Mouse (Mus musculus) hindbrain, embryonic 14.5 days (tissue): ENCODE measurements at regions not wholly inside any gene's neighbourhood (a gene's known extent, or its start where the extent isn't known, plus 50 kb on each side); places are given as distances from the start of the nearest gene placed in this dataset.

ENCODE experiments used
- ATAC-seq: fragments of 200-750 bp; cut with Nextera tagmentation; 2 replicates; pipeline ENCODE4 v1.8.0; 2017; ENCODE audit warnings: moderate number of reproducible peaks, mild to moderate bottlenecking, moderate TSS enrichment, moderate library complexity; ENCODE audit not compliant: low FRiP score
- DNase-seq: peaks from one replicate; pipeline ENCODE4 v3.0.0-alpha.2; 2015; ENCODE audit warnings: low spot score
- H3K27ac ChIP-seq: fragments of 300-500 bp; sonication (generic); 2 replicates; pipeline ENCODE4 v1.5.1; 2014; ENCODE audit warnings: mild to moderate bottlenecking, moderate library complexity
- H3K27me3 ChIP-seq: fragments of 300-500 bp; sonication (generic); 2 replicates; pipeline ENCODE4 v1.6.1; 2014; ENCODE audit warnings: mild to moderate bottlenecking, low read length, mixed read lengths; ENCODE audit not compliant: control insufficient read depth, insufficient read depth
- H3K36me3 ChIP-seq: fragments of 300-500 bp; sonication (generic); replicated peaks from 2 replicates; pipeline ENCODE4 v1.6.1; 2014; ENCODE audit not compliant: control insufficient read depth, insufficient read depth
- H3K4me1 ChIP-seq: fragments of 300-500 bp; sonication (generic); replicated peaks from 2 replicates; pipeline ENCODE4 v1.6.1; 2014; ENCODE audit warnings: antibody characterized with exemption, low read length, mixed read lengths; ENCODE audit not compliant: control insufficient read depth, insufficient read depth
- H3K4me2 ChIP-seq: fragments of 300-500 bp; sonication (generic); replicated peaks from 2 replicates; pipeline ENCODE4 v1.6.1; 2014; ENCODE audit warnings: mild to moderate bottlenecking, moderate library complexity
- H3K4me3 ChIP-seq: fragments of 300-500 bp; sonication (generic); replicated peaks from 2 replicates; pipeline ENCODE4 v1.5.1; 2014; ENCODE audit warnings: mild to moderate bottlenecking, low read length
- H3K9ac ChIP-seq: fragments of 300-500 bp; sonication (generic); 2 replicates; pipeline ENCODE4 v1.6.1; 2014
- H3K9me3 ChIP-seq: fragments of 300-500 bp; sonication (generic); 2 replicates; pipeline ENCODE4 v1.6.1; 2016; ENCODE audit warnings: low read length; ENCODE audit not compliant: control insufficient read depth
- WGBS: fragments of 180-500 bp; shearing (Covaris S2); extraction: QIAGEN DNeasy Blood & Tissue Kit; methylation state at CpG from one replicate; pipeline ENCODE4 v1.1.7; 2014; 5-methylcytosine and 5-hydroxymethylcytosine counted together

DNA sequence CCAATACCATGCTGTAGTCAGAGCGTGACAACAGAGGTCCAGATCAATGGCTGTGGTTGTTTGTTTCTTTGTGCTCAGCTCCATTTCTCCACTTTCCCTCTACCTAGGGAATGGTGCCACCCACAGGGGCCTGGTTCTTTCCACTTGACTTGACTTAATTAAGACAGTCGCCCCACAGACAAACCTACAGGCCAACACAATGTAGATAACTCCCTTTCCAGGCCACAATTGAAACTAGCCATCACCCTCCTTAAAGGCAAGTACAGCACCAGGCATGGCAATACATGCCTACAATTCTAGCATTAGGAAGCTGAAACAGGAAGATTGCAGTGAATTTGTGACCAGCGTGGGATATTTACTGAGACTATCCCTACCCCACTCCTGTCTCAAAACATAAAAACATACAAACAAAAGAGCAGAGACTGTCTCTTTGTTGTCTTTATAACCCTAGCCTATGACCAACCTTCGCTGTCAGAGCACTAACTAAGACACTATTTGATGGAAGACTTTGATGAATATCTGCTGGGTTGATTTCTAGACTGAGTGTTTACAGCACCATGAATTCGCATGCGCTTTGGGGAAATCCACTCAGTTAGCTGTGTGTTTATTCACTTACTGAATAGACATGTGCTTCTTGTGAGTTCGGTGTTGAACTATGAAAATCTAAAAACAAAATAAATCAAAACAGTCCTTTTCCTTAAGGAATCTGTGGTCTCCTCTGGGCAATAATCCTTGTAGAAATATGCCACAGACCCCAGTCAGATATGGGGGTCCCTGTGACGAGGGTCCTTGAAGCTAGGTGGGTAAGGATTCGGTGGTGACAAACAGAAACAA is 116.7 kb upstream of the Cpm start:
- Histone ChIP-seq H3K4me2 (no peak overlapping the region), H3K4me3 (no peak overlapping the region), H3K27ac (no peak overlapping the region), H3K9me3 (no peaks in the 10 kb centered on the region), H3K4me1 (no peaks in the 10 kb centered on the region; the same call in 1 of the 2 replicates), H3K9ac (no peak overlapping the region), H3K36me3 (no peaks in the 10 kb centered on the region), H3K27me3 (no peaks in the 10 kb centered on the region)
- ATAC-seq = no peak
- WGBS = 89% methylated on average over 9 of the region's 9 CpGs
- DNase-seq = no peak

DNA sequence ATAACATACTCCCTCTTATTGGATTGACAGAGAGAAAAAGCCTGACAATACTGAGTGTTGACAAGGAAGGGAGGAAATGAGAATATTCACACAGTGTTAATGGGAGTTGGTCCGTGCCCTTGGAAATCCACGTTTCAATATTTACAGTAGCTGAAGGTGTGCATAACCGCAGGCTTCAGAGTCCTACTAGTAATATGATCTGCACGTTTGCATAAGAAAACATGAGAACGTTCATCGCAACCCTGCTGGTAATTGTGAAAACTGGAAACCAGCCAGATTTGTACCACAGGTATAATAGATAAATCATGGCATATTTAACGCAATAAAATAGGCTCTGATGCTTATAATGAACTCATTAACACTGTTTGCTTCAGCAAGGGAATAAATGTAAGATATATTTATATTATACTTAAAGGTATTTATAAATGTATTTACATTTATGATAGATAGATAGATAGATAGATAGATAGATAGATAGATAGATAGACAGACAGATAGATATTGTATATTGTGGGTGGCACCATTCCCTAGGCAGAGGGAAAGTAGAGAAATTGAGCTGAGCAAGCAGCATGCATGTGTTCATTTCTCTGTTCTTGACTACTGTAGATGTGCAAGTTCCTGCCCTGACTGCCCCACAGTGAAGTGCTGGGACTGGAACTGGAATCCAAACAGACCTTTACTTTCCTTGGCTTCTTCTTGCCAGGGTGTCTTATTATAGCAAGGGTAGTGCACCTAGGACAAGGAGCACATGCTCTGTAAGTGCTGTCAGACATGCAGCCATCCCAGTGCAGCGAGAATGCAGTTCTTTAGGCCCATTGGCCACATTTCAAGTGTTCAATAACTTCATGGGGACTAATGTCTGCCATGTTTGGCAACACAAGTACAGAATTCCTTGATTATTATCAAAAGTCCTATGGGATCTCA is 117.6 kb upstream of the Cpm start:
- Histone ChIP-seq H3K27me3 (no peaks in the 10 kb centered on the region), H3K4me3 (no peak overlapping the region), H3K9me3 (no peaks in the 10 kb centered on the region), H3K9ac (no peak overlapping the region), H3K4me2 (no peak overlapping the region), H3K36me3 (no peaks in the 10 kb centered on the region), H3K27ac (no peak overlapping the region), H3K4me1 (no peaks in the 10 kb centered on the region)
- DNase-seq = no peak
- no peak for ATAC-seq
- 84% methylated on average over 8 of the region's 8 CpGs for WGBS

DNA sequence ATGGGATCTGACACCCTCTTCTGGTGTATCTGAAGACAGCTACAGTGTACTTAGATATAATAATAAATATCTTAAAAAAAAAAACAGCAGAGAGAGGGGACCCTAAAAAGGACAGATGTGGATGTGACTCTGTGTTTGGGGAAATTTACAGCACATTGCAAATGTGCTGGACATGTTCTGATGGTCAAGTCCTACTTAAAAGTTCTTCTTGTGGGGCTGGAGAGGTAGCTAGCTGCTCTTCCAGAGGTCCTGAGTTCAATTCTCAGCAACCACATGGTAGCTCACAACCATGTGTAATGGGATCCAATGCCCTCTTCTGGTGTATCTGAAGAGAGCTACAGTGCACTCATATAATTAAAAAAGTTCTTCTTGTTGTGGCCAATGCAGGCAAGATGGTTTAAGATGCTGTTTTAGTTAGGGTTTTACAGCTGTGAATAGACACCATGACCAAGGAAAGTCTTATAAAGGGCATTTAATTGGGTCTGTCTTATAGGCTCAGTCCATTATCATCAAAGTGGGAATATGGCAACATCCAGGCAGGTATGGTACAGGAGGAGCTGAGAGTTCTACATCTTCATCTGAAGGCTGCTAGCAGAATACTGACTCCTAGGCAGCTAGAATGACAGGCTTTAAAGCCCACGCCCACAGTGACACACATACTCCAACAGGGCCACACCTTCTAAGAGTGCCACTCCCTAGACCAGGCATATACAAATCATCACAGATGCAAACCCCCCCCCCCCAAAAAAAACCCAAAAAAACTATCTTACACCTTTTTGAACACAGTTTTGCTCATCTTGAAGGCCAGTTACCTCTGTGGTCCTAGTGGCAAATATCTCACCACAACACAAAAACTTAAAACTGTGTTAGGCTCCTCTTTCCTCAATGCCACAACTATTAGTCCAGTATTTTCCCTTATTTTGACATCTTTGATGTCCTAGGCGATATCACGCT is 118.5 kb upstream of the Cpm start:
- no peak overlapping the region for H3K27ac ChIP-seq

DNA sequence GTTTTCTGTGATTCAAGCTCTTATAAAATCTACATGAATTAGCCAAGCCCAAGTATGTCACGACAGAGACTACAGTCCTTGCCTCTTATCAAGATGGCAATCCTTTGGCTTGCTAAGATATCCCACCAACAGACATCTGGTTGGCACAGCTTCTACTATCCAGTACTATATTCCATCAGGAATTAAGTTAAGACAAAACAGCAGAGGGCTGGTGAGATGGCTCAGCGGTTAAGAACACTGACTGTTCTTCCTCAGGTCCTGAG is 119.1 kb upstream of the Cpm start:
- Histone ChIP-seq H3K27ac (no peak overlapping the region), H3K27me3 (no peaks in the 10 kb centered on the region), H3K4me1 (no peaks in the 10 kb centered on the region), H3K4me3 (no peak overlapping the region), H3K4me2 (no peak overlapping the region), H3K9me3 (no peaks in the 10 kb centered on the region), H3K36me3 (no peaks in the 10 kb centered on the region), H3K9ac (no peak overlapping the region)
- 91% methylated on average over 2 of the region's 2 CpGs for WGBS
- no peak for ATAC-seq
- DNase-seq = no peak

More for the DNA sequence above, 118.5 kb upstream of the Cpm start:
- DNase-seq = no peak
- over 99% methylated on average over 3 of the region's 3 CpGs for WGBS
- H3K36me3 ChIP-seq = no peaks in the 10 kb centered on the region
- no peaks in the 10 kb centered on the region for H3K27me3 ChIP-seq
- H3K4me2 ChIP-seq = no peak overlapping the region
- no peaks in the 10 kb centered on the region for H3K4me1 ChIP-seq
- H3K9ac ChIP-seq = no peak overlapping the region
- no peaks in the 10 kb centered on the region for H3K9me3 ChIP-seq
- no peak for ATAC-seq
- no peak overlapping the region for H3K4me3 ChIP-seq

DNA sequence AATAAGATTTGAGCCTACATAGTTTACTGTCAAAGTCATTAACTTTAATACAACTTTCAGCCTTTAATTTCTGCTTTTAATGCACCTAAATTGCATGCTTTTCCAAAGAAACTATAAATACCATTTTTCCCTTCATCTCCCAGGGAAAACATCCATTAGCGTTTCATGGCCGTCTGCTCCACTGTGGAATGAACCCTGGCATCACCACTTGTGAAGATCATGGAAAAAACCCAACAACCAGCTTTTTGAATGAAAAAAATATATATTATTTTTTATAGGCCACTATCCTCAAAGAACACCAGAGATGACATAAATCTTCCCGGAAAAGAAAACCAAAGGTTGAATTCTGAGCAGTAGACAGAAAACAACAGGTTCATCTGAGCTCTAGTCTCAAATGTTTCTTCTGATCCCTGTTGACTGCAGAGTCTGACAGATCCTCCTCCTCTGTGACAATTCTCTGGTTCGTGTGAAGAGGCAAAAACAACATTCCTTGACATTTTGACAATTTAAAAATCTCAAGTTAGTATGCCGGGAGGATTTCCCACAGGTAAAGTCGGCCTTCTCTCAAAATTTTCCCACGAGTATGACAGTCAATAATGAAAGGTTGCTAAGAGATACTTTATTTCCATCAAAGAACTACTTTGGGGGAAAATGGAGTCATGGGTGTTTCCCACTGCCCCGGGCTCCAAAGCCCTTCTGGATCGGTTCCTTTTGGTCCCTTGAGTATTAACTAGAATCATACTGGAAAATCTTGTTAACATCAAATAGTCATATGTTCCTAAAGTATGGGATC is 119.7 kb upstream of the Cpm start:
- no peaks in the 10 kb centered on the region for H3K36me3 ChIP-seq
- H3K9ac ChIP-seq = no peak overlapping the region
- no peaks in the 10 kb centered on the region for H3K4me1 ChIP-seq
- no peak overlapping the region for H3K4me3 ChIP-seq
- no peaks in the 10 kb centered on the region for H3K27me3 ChIP-seq
- DNase-seq (no peak), ATAC-seq (no peak)
- WGBS = 82% methylated on average over 9 of the region's 9 CpGs
- H3K27ac ChIP-seq = no peak overlapping the region
- no peak overlapping the region for H3K4me2 ChIP-seq
- no peaks in the 10 kb centered on the region for H3K9me3 ChIP-seq

DNA sequence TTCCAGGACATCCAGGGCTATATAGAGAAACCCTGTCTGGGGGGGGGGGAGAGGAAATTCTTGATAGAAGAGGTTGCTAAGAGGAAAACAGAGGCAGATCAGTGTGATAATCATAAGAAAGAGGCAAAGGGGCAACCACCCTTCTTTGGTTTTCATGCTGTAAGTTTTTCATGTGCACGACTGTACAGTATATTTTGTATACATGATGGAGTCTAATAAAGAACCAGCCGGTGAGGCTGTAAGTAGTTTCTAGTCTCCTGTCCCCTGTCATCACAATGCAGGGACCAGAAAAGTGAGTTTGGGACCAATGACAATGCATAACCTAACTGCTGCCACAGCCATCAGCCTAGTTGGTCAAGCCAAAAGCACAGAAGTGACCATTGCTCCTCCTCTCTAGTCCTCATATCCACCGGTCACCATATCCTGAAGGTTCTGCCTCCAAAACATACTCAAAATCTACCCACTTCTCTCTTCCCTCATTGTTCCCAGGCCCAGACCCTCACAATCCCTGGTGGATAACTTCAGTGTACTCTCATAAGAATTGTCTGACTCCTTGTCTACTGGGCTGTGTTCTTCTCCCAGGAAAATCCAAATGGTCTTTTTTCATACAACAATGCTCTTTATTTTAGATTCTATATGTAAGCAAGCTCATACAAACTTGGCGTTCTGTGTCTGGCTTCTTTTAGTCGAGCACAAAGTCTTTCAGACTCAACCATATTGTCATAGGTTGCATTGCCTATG is 122.9 kb upstream of the Cpm start:
- Histone ChIP-seq H3K4me1 (no peaks in the 10 kb centered on the region), H3K4me3 (no peak overlapping the region), H3K9me3 (no peaks in the 10 kb centered on the region), H3K27ac (no peak overlapping the region), H3K9ac (no peak overlapping the region), H3K36me3 (no peaks in the 10 kb centered on the region), H3K4me2 (no peak overlapping the region), H3K27me3 (no peaks in the 10 kb centered on the region)
- DNase-seq (no peak), ATAC-seq (no peak)
- 93% methylated on average over 5 of the region's 5 CpGs for WGBS

DNA sequence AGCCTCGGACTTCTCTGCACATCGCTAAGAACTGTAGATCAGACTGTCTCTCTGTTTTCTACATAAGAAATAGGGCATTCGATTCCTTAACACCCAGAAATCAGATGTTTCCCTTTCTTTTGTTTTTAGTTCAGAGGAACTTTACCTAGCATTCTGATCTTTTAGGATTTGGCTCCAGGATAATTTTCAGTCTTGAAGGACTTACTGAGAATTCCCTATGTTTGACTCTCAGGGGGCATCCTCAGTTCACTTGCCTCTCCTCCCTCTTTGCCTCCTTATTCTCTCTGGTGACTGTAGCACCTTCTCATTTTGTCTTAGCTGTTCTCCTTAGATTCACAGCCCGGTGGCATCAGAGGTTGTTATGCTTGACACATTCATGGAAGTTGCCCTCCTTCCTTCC is 123.8 kb upstream of the Cpm start:
- WGBS = 84% methylated on average over 4 of the region's 4 CpGs
- Histone ChIP-seq H3K4me2 (no peak overlapping the region), H3K27ac (no peak overlapping the region), H3K4me1 (no peaks in the 10 kb centered on the region), H3K9ac (no peak overlapping the region), H3K4me3 (no peak overlapping the region), H3K27me3 (no peaks in the 10 kb centered on the region), H3K9me3 (no peaks in the 10 kb centered on the region), H3K36me3 (no peaks in the 10 kb centered on the region)
- ATAC-seq = no peak
- DNase-seq = no peak

DNA sequence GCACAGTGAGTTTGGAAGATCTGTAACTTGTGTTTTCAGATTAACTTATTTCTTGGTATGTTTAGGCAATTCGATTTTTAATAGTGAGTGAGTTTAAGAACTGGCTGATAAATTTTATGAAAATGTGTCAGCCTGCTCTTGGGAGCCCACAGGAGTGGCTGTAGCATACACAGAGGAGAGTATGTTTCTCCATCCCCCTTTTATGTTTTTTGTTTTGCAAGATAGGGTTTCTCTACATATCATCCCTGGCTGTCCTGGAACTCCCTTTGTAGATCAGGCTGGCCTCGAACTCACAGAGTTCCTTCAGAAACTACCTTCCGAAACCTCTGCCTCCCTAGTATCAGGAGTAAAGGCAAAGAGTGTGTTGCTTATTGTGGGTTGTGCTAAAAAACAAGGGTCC is 124.2 kb upstream of the Cpm start:
- WGBS = 94% methylated on average over 3 of the region's 3 CpGs
- Histone ChIP-seq H3K9me3 (no peaks in the 10 kb centered on the region), H3K27ac (no peak overlapping the region), H3K4me2 (no peak overlapping the region), H3K36me3 (no peaks in the 10 kb centered on the region), H3K9ac (no peak overlapping the region), H3K27me3 (no peaks in the 10 kb centered on the region), H3K4me3 (no peak overlapping the region), H3K4me1 (no peaks in the 10 kb centered on the region)
- DNase-seq (no peak), ATAC-seq (no peak)
